Mouse (Mus musculus) spleen, adult 2 months (tissue): Measurements from ENCODE around the gene Rap1b.

Source experiments
- CTCF ChIP-seq: fragments of 200-500 bp; IDR thresholded peaks from 2 replicates; pipeline ENCODE4 v1.5.1; 2011; ENCODE audit warnings: mild to moderate bottlenecking, inconsistent platforms; ENCODE audit not compliant: insufficient read depth, insufficient read length, insufficient replicate concordance; ENCODE audit errors: extremely low read depth
- POLR2A ChIP-seq: fragments of 200-500 bp; IDR thresholded peaks from 2 replicates; pipeline ENCODE4 v1.6.1; 2011; ENCODE audit warnings: low read depth, low read length, inconsistent platforms

DNA sequence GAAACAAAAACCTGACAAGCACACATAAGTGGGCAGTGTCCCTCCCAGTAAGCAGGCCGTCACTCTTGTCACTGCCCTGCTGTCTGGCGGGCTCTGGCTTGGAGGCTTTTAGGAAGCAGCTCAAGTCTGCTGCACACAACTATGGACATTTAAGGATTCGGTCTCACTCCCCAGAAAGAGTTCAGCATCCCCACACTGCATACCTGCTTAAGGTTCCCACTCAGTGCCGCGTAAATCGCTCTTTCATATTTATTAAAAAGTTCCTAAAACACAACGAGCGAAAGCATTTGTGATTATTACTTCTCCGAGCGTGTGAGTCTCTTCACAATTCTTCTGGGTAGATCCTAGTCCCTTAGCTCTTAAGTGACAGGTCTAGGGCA, 74.7 kb downstream of the Rap1b start:
- TF ChIP-seq CTCF = no peak
- no peak for TF ChIP-seq POLR2A
